Mouse (Mus musculus) stomach, embryonic 16.5 days (tissue): ENCODE results near the gene Lrp5. TPM values are rescaled to one million over a fixed set of nuclear protein-coding genes. Genes with fewer than 3 reads are reported as not detected.

ENCODE experiments used
- ATAC-seq: fragments of 200-750 bp; cut with Nextera tagmentation; 2 replicates; pipeline ENCODE4 v1.8.0; 2017; ENCODE audit warnings: moderate number of reproducible peaks, moderate TSS enrichment; ENCODE audit not compliant: insufficient read depth, low FRiP score
- H3K27ac ChIP-seq: fragments of 300-500 bp; sonication (generic); 2 replicates; pipeline ENCODE4 v1.5.1; 2014; ENCODE audit warnings: low read length
- H3K27me3 ChIP-seq: fragments of 300-500 bp; sonication (generic); 2 replicates; pipeline ENCODE4 v1.6.1; 2014; ENCODE audit warnings: low read length, control low read depth, mixed read lengths; ENCODE audit not compliant: control insufficient read depth, insufficient read depth
- H3K36me3 ChIP-seq: fragments of 300-500 bp; sonication (generic); 2 replicates; pipeline ENCODE4 v1.6.1; 2014; ENCODE audit warnings: low read length; ENCODE audit not compliant: control insufficient read depth, insufficient read depth
- H3K4me1 ChIP-seq: fragments of 300-500 bp; sonication (generic); 2 replicates; pipeline ENCODE4 v1.6.1; 2014; ENCODE audit warnings: low read length, control low read depth, mixed read lengths; ENCODE audit not compliant: control insufficient read depth, insufficient read depth
- H3K4me2 ChIP-seq: fragments of 300-500 bp; sonication (generic); 2 replicates; pipeline ENCODE4 v1.6.1; 2014; ENCODE audit warnings: low read depth, low read length, mixed read lengths
- H3K4me3 ChIP-seq: fragments of 300-500 bp; sonication (generic); replicated peaks from 2 replicates; pipeline ENCODE4 v1.5.1; 2014; ENCODE audit warnings: mild to moderate bottlenecking, low read length
- H3K9ac ChIP-seq: fragments of 300-500 bp; sonication (generic); 2 replicates; pipeline ENCODE4 v1.6.1; 2014; ENCODE audit warnings: low read length
- H3K9me3 ChIP-seq: fragments of 300-500 bp; sonication (generic); replicated peaks from 2 replicates; pipeline ENCODE4 v1.6.1; 2016; ENCODE audit warnings: low read length, control low read depth; ENCODE audit not compliant: control insufficient read depth
- WGBS: fragments of 180-500 bp; shearing (Covaris S2); extraction: QIAGEN DNeasy Blood & Tissue Kit; methylation state at CpG from one replicate; pipeline ENCODE4 v1.1.7; 2014; 5-methylcytosine and 5-hydroxymethylcytosine counted together
- polyA plus RNA-seq: library from polyadenylated mRNA; unstranded; fragments of >200 nt; fragmentation: Nextera tagmentation; extraction: Ambion mirVana; gene quantifications from 2 replicates; pipeline ENCODE4 v1.2.1, GENCODE M21; 2015

Lrp5 gene
- polyA plus RNA-seq, 1 experiment from 2014 or later: 5.5 TPM

DNA sequence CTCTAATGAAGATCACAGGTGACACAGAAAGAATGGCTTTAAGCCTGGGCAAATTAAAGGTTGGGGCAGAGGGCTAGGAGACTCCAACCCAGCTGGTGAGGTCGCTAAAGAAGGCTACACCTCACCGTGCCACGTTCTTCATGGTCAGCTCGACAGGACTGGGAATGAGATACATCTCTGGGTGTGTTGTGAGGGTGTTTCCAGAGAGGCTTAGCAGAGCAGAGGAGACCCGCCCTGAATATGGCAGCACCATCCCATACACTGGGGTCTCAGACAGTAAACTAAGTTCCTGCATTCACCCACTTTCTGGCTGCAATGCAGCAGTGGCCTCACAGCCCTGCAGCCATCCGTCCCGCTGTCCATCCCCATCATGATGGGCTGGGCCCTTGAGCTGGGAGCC lies 46.8 kb downstream of the Lrp5 start:
- Histone ChIP-seq H3K27me3 (no peaks in the 10 kb centered on the region), H3K4me3 (no peak overlapping the region), H3K27ac (peak overlapping the region; percentile 86; the same call in 1 of the 2 replicates), H3K9me3 (no peaks in the 10 kb centered on the region), H3K4me2 (no peak overlapping the region), H3K9ac (no peak overlapping the region), H3K4me1 (peaks cover 29% of the 10 kb centered on the region), H3K36me3 (no peaks in the 10 kb centered on the region; the same call in 1 of the 2 replicates)
- ATAC-seq: no peak
- 84% methylated on average over 7 of the region's 7 CpGs for WGBS

DNA sequence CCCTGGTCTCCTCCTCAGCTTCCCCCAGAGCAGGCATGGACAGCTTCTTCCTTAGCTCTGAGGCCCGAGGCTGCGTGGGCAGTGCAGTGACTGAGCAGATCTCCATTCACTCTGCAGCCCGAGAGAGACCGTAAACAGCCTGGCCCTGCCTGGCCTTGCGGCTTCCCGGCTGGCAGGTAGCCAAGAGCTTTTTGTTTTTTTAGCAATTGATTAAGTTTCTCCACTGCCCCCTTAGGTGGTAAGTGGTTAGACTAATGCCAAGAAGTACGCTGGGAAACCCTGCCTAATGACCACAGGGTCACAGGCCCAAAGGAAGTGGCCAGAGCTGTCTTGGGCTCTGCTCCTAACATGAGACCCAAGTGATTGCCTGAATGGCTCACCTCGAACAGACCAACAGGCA lies 47.7 kb downstream of the Lrp5 start:
- Histone ChIP-seq H3K36me3 (no peaks in the 10 kb centered on the region; the same call in 1 of the 2 replicates), H3K9me3 (no peaks in the 10 kb centered on the region), H3K4me2 (peak overlapping the region; percentile 15; the same call in 1 of the 2 replicates), H3K4me3 (no peak overlapping the region), H3K4me1 (peaks cover 29% of the 10 kb centered on the region), H3K27me3 (no peaks in the 10 kb centered on the region), H3K9ac (peak overlapping the region; percentile 58), H3K27ac (peak overlapping the region; percentile 86)
- 17% methylated on average over 8 of the region's 8 CpGs for WGBS
- ATAC-seq: peak; percentile 33

DNA sequence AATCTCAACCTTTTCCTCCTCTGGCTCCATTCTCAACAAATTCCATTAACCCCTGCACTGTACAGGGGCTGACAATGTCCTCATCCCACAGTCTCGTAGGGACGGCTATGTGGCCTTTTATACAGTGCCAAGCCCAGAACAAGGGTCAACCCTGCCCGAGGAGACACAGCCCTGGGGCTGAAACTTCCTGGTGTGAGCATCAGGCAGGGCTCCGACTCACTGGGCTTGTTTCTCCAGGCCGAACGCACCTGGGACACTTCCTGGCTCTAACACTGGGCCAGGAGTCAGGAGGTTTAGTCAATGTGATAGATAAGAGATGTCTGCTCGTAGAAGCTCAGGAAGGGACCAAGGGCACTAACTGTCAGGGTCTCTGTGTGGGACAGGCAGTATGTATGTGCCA lies 54.3 kb downstream of the Lrp5 start:
- no peaks in the 10 kb centered on the region for H3K27me3 ChIP-seq
- 68% methylated on average over 7 of the region's 7 CpGs for WGBS
- H3K9ac ChIP-seq: 0 out of 2 replicates have a peak overlapping the region, but pooled peaks have one; percentile 11
- H3K4me2 ChIP-seq: no peak overlapping the region
- H3K4me1 ChIP-seq: peaks cover 4% of the 10 kb centered on the region; the same call in 1 of the 2 replicates
- no peaks in the 10 kb centered on the region for H3K9me3 ChIP-seq
- peaks cover 3% of the 10 kb centered on the region for H3K36me3 ChIP-seq
- no peak overlapping the region for H3K4me3 ChIP-seq
- ATAC-seq: peak; percentile 59; the same call in 1 of the 2 replicates
- H3K27ac ChIP-seq: peak overlapping the region; percentile 75

DNA sequence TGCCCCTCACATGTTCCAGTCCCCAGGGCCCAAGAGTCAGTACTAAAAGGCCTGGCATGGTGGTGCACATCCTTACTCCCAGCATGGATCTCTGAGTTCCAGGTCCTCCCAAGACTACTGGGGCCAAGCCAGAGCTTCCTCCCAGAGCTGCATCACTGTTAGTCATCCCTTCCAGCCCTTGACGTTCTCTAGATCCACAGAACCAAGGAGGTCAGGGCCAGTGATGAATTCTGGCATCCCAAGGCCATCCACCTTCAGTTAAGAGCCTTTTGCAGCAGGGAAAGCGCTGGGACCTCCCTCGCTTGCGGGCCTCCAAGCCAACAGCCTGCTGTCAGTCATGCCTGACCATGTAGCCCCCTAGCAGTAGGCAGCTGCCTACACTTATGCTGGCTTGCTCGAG lies 54.9 kb downstream of the Lrp5 start:
- Histone ChIP-seq H3K9me3 (no peaks in the 10 kb centered on the region), H3K36me3 (peaks cover 5% of the 10 kb centered on the region), H3K27ac (peak overlapping the region; percentile 75), H3K4me2 (no peak overlapping the region), H3K4me3 (no peak overlapping the region), H3K27me3 (no peaks in the 10 kb centered on the region), H3K9ac (no peak overlapping the region), H3K4me1 (peaks cover 4% of the 10 kb centered on the region; the same call in 1 of the 2 replicates)
- WGBS: 76% methylated on average over 5 of the region's 5 CpGs
- no peak for ATAC-seq

DNA sequence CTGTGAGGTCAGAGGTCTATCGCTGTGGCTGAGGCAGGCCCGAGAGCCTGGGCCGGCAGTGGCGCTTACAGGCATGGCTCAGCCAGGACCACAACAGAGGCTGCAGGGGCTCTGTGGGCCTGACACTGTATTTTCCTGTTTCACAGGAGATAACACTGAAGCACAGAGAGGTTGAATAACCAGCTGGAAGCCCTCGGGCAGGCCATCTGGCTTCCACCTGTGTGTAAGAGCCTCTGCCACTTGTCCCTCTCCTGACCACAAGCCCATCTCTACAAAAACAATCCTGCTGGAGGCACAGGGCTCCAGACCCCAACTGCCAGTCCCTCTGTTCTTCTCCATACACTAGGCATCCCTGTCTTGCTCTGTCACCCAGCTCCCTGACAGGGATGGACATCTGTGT lies 55.9 kb downstream of the Lrp5 start:
- H3K27ac ChIP-seq: no peak overlapping the region
- no peak overlapping the region for H3K4me3 ChIP-seq
- H3K27me3 ChIP-seq: no peaks in the 10 kb centered on the region
- no peak overlapping the region for H3K9ac ChIP-seq
- WGBS: 76% methylated on average over 5 of the region's 5 CpGs
- ATAC-seq: no peak
- no peak overlapping the region for H3K4me2 ChIP-seq
- no peaks in the 10 kb centered on the region for H3K9me3 ChIP-seq
- H3K36me3 ChIP-seq: peaks cover 5% of the 10 kb centered on the region
- peaks cover 4% of the 10 kb centered on the region; the same call in 1 of the 2 replicates for H3K4me1 ChIP-seq

DNA sequence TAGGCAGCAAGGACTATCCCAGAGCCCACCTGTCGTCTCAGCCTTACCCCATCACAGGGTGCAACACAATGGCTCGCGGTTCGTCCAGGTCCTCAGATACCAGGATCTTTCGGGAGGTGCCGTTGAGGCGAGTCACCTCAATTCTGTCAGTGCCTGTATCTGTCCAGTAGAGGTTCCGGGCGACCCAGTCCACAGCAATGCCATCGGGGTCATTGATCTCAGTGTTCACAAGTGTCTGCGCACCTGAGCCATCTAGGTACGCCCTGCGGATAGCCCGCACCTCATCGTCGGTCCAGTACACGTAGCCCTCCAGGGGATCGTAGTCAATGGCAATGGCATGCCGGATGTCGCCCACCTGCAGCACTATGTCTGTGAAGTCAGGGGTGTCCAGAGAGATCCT lies 56.3 kb downstream of the Lrp5 start:
- Histone ChIP-seq H3K4me1 (peaks cover 4% of the 10 kb centered on the region; the same call in 1 of the 2 replicates), H3K27me3 (no peaks in the 10 kb centered on the region), H3K9me3 (no peaks in the 10 kb centered on the region), H3K9ac (no peak overlapping the region), H3K36me3 (peaks cover 5% of the 10 kb centered on the region), H3K27ac (no peak overlapping the region), H3K4me2 (no peak overlapping the region), H3K4me3 (no peak overlapping the region)
- no peak for ATAC-seq
- 95% methylated on average over 20 of the region's 20 CpGs for WGBS

DNA sequence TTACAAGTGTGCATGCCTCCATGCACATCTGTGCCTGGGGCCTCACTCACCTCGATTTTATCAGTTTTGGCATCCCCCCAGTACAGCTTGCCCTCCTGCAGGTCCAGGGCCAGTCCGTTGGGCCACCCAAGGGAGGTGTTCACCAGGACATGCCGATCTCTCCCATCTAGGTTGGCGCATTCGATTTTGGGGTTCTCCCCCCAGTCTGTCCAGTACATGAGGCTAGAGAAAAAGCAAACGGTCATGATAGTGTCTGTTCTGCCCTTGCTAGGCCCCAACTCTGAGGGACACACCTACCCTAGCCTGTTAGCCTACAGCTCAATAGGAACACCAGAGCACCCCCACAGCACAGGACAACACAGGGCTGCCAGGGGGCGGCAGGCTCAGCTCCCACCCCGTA lies 58.1 kb downstream of the Lrp5 start:
- Histone ChIP-seq H3K4me2 (no peak overlapping the region), H3K27me3 (no peaks in the 10 kb centered on the region), H3K9me3 (no peaks in the 10 kb centered on the region), H3K36me3 (peaks cover 5% of the 10 kb centered on the region), H3K4me3 (no peak overlapping the region), H3K9ac (no peak overlapping the region), H3K27ac (no peak overlapping the region), H3K4me1 (peaks cover 4% of the 10 kb centered on the region; the same call in 1 of the 2 replicates)
- no peak for ATAC-seq
- 88% methylated on average over 8 of the region's 8 CpGs for WGBS

DNA sequence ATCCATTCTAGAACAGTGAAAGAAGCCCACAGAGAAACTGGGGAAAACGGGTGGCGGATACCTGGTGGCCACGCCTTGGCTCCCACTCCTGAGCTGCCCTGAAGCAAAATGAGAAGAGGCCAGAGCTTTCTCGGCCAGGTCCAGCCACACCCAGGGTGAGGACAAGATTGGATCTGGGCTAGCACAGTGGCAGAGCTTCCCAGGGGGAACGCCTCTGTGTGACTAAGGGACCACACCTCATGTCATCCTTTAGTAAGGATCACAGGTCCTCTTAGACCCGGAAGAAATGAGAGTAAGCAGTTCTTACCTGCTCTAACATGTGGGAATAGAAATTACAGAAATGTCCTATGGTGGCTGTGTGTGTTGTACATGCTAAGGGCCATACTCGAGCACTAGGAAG lies 61.3 kb downstream of the Lrp5 start:
- H3K27ac ChIP-seq: peak overlapping the region; percentile 19; the same call in 1 of the 2 replicates
- ATAC-seq: peak; percentile 59; the same call in 1 of the 2 replicates
- no peaks in the 10 kb centered on the region for H3K27me3 ChIP-seq
- no peaks in the 10 kb centered on the region for H3K9me3 ChIP-seq
- H3K9ac ChIP-seq: no peak overlapping the region
- 80% methylated on average over 7 of the region's 7 CpGs for WGBS
- H3K36me3 ChIP-seq: peaks cover 27% of the 10 kb centered on the region
- no peak overlapping the region for H3K4me2 ChIP-seq
- H3K4me1 ChIP-seq: no peaks in the 10 kb centered on the region
- no peak overlapping the region for H3K4me3 ChIP-seq

DNA sequence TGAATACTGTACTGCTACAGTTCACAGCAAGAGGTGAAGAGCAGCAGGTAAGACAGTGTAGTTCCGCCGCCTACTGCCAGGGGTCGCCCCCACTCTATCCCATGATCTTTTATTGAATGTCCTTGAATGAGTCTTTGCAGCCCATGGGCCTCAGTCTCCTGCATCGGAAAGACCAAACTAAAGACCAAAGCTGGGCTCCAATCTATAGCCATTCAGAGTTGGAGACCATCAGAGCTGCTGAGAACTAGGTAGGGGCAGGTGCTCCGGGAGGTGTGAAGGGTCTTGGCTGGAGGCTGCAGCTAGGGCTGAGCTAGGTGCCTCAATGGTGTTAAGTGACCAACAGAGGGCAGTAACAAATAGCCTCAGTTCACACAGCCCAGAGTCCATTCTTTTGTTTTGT lies 62.5 kb downstream of the Lrp5 start:
- H3K4me3 ChIP-seq: no peak overlapping the region
- H3K4me2 ChIP-seq: no peak overlapping the region
- H3K27ac ChIP-seq: no peak overlapping the region; the same call in 1 of the 2 replicates
- H3K9ac ChIP-seq: no peak overlapping the region
- WGBS: 77% methylated on average over 5 of the region's 5 CpGs
- peaks cover 36% of the 10 kb centered on the region for H3K36me3 ChIP-seq
- H3K27me3 ChIP-seq: no peaks in the 10 kb centered on the region
- H3K9me3 ChIP-seq: no peaks in the 10 kb centered on the region
- no peak; the same call in 1 of the 2 replicates for ATAC-seq
- no peaks in the 10 kb centered on the region for H3K4me1 ChIP-seq
